Mouse (Mus musculus) lung, postnatal 36 days (tissue): ENCODE measurements around the gene Synpo2l.
"Not testable (repeated sequence)": the region's sequence is repeated elsewhere in the genome, so short reads cannot be mapped to it uniquely, and the experiment has no call there.

Source experiments
- DNase-seq: peaks from one replicate; pipeline ENCODE4 v3.0.0; 2022; ENCODE audit warnings: mixed read lengths

Gene Synpo2l

DNA sequence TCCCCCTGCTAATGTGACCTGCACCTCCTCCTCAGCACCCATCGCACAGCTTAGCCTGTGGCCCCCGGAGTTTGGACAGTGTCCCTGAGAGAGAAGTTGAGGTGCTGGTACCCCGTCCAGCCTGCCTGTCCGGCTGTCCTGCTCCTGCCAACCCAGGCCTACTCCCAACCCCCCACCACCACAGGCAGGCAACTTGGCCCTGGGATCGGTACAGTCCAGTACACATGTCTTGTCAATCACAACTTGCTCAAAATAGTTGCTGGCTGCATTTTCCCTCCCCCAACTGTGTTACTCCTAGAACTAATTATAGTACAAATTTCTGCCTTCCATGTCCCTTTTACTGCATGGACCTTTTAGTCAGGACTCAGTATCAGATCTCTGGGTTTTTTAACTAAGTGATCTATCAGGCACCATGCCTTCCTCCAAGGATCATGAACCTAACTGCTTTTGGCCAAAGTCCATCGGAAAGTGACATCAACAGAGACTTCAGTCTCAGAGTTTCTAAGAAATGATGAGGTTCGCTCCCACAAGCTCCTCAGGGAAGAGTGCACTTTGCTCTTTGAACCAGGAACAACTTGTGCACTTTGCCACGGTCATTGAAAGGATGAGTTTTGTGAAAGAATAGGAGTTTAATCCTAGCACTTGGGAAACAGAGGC is at the start of gene Synpo2l:
TSS of gene Synpo2l (minus strand) at position 201 of the 657 bp plus-strand sequence.
- DNase-seq, result no peak

DNA sequence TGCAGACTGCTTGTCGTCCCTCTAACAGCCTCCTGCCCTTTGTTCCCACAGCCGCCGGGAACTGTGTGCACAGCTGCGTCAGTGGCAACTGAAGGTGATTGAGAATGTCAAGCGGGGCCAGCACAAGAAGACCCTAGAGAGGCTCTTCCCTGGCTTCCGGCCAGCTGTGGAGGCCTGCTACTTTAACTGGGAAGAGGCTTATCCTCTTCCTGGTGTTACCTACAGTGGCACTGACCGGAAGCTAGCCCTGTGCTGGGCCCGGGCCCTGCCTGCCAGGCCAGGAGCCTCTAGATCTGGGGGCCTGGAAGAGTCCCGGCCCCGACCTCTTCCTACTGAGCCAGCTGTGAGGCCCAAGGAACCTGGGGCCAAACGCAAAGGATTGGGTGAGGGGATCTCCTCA is 45.7 kb upstream of the Synpo2l start:
- no peak for DNase-seq

GRCm38 (mm10) chr14:20708239-20708638 is 40.1 kb upstream of the Synpo2l start:
- DNase-seq, result no peak

GRCm38 (mm10) chr14:20707201-20708190 is 39.3 kb upstream of the Synpo2l start, which contains the start of gene Zswim8:
TSS of gene Zswim8 (plus strand) at chr14:20707552.
- DNase-seq, result peak; percentile 93

GRCm38 (mm10) chr14:20703461-20703860 is 35.3 kb upstream of the Synpo2l start:
- not testable (repeated sequence) for DNase-seq

GRCm38 (mm10) chr14:20702741-20703381 is 34.7 kb upstream of the Synpo2l start, which contains the start of gene Chchd1:
TSS of gene Chchd1 (plus strand) at chr14:20703006.
- peak; percentile 94 for DNase-seq

DNA sequence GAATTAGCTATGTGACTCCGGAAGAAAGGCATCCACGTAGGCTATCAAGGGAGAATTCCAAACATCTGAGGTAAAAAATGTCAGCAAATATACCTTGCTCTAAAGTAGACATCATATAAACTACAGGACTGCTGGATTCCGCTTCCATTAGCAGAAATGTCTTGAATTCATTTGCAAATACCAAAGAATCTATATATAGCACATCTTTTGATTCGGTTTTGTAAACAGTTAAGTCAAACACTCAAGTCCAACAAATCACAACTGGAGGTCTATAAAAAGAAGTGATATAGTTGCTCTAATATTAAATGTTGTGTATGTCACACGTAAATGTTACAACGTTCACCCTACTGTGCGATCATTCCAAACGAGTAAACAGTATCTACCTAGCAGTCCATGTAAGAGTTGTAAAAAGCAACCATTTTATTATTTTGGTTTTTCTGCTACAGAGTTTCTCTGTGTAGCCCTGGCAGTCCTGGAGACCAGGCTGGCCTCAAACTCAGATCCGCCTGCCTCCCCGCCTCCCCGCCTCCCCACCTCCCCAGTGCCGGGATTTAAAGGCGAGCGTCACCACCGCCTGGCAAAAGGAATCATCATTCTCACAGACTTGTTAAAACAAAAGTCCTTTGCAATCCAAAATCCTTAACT is 34.1 kb upstream of the Synpo2l start:
- no peak for DNase-seq

DNA sequence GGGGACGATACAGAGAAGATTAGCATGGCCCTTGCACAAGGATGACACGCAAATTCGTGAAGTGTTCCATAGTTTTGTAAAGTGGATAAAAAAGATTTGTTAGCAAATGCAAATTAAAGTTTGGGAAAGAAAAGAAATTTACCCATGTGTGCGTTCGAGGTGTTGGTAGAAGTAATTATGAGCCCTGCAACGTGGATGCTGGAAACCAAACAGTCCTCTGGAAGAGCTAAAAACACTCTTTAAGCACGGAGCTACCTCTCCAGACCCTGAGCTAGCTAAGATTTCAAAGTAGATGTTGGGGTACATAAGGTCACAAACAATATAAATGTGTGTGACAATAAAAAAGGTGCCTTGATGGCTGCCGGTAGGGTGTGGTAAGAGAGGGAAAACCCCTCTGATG is 33.4 kb upstream of the Synpo2l start:
- DNase-seq, result no peak

DNA sequence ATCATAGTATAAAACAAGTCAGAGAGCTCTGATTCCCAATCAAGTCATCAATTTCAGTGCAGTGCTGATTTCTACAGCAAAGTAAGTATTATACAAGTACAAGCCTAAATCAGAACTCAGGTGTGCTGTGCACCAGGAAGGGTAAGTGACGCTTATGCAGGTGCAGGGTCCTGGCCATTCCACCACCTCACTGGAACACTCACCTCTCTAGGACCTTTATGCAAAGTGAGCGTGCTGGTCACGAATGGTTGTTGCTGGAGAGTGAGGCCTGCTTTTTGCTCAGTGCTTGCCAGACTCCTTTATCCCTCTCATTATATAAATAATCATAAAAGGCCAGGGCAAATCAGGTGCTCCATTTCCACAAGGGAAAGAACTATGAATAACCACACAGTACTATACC is 32.2 kb upstream of the Synpo2l start:
- DNase-seq, result no peak

DNA sequence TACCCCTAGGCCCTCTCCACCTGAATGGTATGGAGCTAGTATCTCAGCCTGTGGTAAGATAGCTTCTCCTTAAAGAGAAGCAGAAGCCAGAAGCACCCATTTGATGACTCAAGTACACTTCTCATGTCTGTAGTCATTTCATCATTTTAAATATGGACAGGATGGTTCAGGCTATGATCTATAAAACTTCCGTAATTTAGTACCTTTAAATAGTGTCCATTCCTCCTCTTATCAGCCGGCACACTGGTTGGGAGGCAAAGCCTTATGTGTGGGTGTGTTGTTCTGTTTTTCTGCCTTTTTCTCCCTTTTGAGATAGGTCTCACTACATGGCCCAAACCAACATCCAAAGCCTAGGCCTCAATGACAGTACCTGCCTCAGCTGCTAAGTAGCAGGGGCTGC is 30.4 kb upstream of the Synpo2l start:
- no peak for DNase-seq

DNA sequence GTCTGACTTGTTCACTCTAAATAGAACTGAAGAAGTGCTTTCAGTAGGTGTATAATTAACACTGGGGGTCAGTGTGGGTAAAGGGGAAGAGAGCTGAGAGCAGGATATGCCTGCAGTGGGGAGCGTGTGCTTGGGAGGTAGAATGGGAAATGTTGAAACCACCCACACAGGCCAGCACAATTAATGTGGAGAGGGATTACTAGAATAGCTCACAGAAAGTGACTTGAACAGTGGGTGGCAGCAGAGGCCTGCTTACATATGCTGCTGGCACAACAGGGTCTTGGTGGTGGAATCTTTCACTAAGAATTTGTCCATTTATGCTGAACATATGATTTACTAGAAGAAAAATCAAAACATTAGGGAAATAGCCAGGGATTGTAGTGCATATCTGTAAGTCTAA is 28.8 kb upstream of the Synpo2l start:
- peak; percentile 75 for DNase-seq

DNA sequence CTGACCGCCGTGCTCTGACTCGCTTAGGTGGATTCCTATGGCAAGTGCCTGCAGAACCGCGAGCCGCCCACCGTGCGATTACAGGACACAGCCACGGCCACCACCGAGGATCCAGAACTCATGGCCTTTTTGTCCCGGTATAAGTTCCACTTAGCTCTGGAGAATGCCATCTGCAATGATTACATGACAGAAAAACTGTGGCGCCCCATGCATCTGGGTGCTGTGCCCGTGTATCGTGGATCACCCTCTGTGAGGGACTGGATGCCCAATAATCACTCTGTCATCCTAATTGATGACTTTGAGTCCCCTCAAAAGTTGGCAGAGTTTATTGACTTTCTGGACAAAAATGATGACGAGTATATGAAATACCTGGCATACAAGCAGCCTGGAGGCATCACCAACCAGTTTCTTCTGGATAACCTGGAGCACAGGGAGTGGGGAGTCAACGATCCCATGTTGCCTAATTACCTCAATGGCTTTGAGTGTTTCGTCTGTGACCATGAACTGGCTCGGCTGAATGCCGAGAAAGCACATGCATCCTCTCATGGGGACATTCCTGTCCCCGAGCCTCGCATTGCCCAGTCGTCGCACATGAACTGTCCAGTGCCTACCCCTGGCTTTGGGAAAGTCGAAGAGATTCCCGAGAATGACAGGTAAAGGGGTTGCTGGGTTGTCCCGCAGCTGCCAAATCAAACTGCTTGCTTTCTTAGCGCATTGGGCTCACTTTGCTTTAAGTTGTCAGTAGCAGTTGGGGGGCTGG is 27.8 kb upstream of the Synpo2l start:
- DNase-seq, result peak; percentile 16

GRCm38 (mm10) chr14:20694884-20695760 is 27.0 kb upstream of the Synpo2l start, which contains the start of gene Fut11:
TSS of gene Fut11 (plus strand) at chr14:20694968.
- DNase-seq, result peak; percentile 91

DNA sequence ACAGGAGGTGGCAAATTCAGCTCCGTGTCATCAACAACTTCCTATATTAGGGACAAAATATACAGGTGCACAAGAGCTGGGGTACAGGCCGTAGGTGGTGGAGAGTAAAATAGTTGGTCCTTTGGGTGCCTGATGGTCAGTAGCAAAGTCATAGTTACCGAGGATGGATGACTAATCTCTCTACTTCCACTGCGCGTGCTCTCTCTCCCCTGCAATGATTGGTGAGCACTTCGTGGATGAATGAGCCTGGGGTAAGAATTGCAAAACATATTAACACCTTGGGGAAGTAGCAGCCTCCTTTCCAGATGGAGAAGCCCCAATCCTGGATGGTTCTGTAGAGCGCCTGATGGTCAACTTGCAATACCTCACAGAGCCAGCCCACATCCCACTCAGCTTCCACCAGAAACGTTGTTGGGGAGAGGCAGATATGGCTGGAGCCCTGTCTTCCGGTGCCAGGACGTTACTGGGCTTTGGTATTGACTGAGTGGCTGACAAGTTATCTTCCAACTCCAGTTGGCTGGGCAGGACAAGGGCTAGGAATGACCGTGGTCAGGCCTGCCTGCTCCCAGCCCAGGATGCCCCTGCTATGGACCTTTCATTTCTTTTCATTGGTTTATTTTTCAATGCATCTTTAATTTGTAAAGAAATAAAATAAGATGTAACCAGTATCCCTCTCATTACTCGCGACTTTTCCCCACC is 26.2 kb upstream of the Synpo2l start:
- DNase-seq, result no peak

DNA sequence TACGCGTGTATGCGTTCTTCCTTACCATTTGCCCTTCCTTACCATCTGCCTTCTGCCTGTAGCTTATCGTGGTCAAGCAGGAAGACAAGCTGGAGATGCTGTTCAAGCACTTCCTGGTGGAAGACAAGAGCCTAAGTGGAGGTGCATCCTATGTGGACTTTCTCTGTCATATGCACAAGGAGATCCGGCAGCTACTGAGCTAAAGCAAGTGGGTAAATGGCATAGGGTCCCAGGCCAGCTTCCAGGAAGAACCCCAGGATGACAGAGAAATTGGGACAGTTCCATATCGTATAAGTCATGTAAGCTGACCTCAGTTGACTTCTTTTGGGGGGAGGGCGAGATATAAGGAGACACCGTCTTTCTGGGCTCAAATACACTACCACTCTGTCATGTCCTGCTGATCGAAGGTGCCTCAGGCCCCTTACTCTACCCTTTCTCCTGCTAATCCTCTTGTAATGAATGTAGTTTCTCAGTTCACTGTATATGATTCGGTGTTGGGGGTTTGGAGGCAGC is 25.5 kb upstream of the Synpo2l start:
- DNase-seq, result no peak

GRCm38 (mm10) chr14:20691772-20692171 is 23.6 kb upstream of the Synpo2l start:
- DNase-seq, result no peak

DNA sequence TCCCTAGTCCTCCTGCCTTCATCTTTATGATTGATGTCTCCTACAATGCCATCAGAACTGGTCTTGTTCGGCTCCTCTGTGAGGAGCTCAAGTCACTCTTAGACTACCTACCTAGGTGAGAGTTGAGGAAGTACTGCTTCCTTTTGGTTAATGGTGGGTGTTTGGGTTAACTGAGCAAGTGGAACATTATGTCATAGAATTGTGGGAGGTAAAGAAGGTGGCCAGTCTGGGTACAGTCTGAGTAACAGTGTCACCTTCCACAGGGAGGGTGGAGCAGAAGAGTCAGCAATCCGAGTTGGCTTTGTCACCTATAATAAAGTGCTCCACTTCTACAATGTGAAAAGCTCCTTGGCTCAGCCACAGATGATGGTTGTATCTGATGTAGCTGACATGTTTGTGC is 20.9 kb upstream of the Synpo2l start:
- DNase-seq, result no peak

- no peak for DNase-seq
Observed at GRCm38 (mm10) chr14:20686576-20686975, 18.4 kb upstream of the Synpo2l start.

DNA sequence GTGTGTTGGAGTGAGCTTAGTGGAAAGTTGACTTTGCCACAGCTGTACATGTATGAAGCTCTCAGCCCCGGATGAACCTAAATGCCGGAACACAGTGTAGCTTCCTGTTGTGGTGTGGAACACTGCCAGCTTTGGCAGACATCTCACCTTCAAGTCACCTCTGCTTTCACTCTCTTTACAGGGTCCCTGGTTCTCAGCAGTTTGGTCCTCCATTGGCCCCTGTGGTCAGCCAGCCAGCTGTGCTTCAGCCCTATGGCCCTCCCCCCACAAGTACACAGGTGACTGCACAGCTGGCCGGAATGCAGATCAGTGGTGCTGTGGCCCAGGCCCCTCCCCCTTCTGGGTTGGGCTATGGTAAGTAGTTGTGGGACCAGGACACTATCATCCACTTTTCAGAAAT is 14.3 kb upstream of the Synpo2l start:
- peak; percentile 53 for DNase-seq

- no peak for DNase-seq
Observed at GRCm38 (mm10) chr14:20681742-20682141, 13.6 kb upstream of the Synpo2l start.
